Mouse (Mus musculus): Measurements from ENCODE around the gene Id1. TPM values are rescaled to one million over a fixed set of nuclear protein-coding genes. Genes with fewer than 3 reads are reported as not detected.

The Id1 gene
- polyA plus RNA-seq (2012; ENCODE audit: insufficient read depth, insufficient read length, missing spikeins), result 48.0 and 59.8 TPM in 2 replicates

- H3K27ac ChIP-seq (replicated peaks; ENCODE audit: low read depth, low read length), result peak within 1 kb of the TSS; percentile 99
- H3K4me1 ChIP-seq (ENCODE audit: control insufficient read depth, insufficient read depth, insufficient read length, low read length), result peaks cover 12% of the 10 kb centered on the region
- H3K4me3 ChIP-seq (ENCODE audit: insufficient read depth, low read depth, low read length), result peak within 1 kb of the TSS; percentile 82
These were observed at the start of gene Id1 for GRCm38 (mm10) chr2:152736090-152736601. Gene Id1, plus strand, starts transcription at chr2:152736251.

- peak overlapping the region; percentile 8; the same call in 1 of the 2 replicates for H3K4me3 ChIP-seq (ENCODE audit: insufficient read depth, low read depth, low read length)
- H3K4me1 ChIP-seq (ENCODE audit: control insufficient read depth, insufficient read depth, insufficient read length, low read length), result no peaks in the 10 kb centered on the region
- peak overlapping the region; percentile 35 for H3K27ac ChIP-seq (replicated peaks; ENCODE audit: low read depth, low read length)
These were observed 49.7 kb upstream of the Id1 start for GRCm38 (mm10) chr2:152686399-152686798.

- H3K4me3 ChIP-seq (ENCODE audit: insufficient read depth, low read depth, low read length), result peak within 1 kb of the TSS; percentile 72
- H3K4me1 ChIP-seq (ENCODE audit: control insufficient read depth, insufficient read depth, insufficient read length, low read length), result no peaks in the 10 kb centered on the region
- H3K27ac ChIP-seq (replicated peaks; ENCODE audit: low read depth, low read length), result peak within 1 kb of the TSS; percentile 76
These were observed 49.2 kb upstream of the Id1 start, which contains the start of gene Mcts2 for GRCm38 (mm10) chr2:152686806-152687267. Gene Mcts2, plus strand, starts transcription at chr2:152687035.

DNA sequence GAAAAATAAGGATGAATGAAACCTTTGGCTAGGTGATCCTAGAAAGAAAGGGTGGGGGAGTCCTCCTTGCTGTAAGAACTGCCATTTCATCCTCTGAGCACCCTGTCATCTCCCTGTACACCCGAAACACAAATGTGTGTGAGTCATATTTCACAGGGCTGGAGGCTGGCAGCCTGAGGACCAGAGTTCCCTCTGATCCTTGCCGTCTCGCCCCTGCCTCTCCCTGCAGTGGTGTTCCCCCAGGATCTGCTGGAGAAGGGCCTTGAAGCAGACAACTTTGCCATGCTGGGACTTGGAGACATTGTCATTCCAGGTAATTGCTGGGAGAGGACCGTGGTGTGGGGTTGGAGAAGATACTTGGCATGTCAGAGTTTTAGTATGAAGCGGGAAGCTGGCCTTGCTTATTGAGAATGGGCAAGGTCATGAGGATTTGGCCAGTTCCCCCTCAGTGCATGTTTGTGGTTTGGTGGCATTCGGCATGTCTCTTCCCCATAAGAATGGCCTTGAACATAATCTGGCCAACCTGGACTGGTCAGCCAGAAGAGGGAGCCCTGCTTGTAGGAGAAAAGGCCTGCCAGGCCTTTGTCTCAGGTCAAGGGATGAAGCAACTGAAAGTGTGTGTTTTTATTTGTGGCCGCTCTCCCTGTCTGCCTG, 44.4 kb upstream of the Id1 start:
- peaks cover 12% of the 10 kb centered on the region for H3K4me1 ChIP-seq (ENCODE audit: control insufficient read depth, insufficient read depth, insufficient read length, low read length)
- H3K27ac ChIP-seq (replicated peaks; ENCODE audit: low read depth, low read length), result peak overlapping the region; percentile 33
- H3K4me3 ChIP-seq (ENCODE audit: insufficient read depth, low read depth, low read length), result no peak overlapping the region

DNA sequence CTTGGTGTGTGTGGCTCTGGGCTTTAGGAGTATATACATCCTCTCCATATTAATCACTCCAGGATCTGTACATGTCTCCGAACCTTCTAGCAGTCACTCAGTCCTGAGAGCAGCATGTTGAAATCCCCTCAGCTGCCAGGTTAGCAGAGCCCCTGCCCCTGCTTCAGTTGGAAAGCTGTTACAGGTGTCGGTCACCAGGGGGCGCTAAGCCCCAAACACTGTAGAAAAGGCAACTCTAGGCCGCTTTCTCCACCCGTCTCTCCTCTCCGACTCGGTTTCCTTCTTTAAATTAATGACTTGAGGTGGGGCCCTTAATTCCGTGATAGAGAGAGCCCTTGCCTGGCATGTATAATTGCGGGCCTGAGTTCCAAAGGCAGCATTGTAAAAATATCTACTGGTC, 42.8 kb upstream of the Id1 start:
- Histone ChIP-seq H3K27ac (replicated peaks; ENCODE audit: low read depth, low read length) (peak overlapping the region; percentile 92), H3K4me1 (ENCODE audit: control insufficient read depth, insufficient read depth, insufficient read length, low read length) (peaks cover 12% of the 10 kb centered on the region), H3K4me3 (ENCODE audit: insufficient read depth, low read depth, low read length) (0 out of 2 replicates have a peak overlapping the region, but pooled peaks have one; percentile 9)

DNA sequence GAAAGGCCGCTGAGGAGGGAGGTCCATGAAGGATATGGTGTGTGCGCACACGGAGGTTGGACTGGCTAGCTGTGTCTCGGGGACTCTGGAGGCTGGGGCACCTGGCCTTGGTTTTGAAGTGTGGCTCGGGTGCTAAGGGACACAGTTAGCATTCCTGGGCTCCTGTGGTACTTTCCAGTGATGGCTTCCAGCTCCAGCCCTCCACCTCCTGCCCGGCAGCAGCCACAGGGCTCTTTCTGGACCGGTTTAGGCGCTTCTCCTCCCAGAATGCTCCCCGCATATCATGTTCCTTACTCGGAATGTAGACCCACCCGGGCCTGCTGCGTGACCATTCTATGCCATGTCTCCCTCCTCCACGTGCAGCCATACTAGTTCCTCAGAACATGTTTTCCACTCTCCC, 42.3 kb upstream of the Id1 start:
- Histone ChIP-seq H3K4me1 (ENCODE audit: control insufficient read depth, insufficient read depth, insufficient read length, low read length) (peaks cover 12% of the 10 kb centered on the region), H3K27ac (replicated peaks; ENCODE audit: low read depth, low read length) (peak overlapping the region; percentile 92), H3K4me3 (ENCODE audit: insufficient read depth, low read depth, low read length) (0 out of 2 replicates have a peak overlapping the region, but pooled peaks have one; percentile 9)

- Histone ChIP-seq H3K4me1 (ENCODE audit: control insufficient read depth, insufficient read depth, insufficient read length, low read length) (peaks cover 12% of the 10 kb centered on the region), H3K27ac (replicated peaks; ENCODE audit: low read depth, low read length) (peak overlapping the region; percentile 92), H3K4me3 (ENCODE audit: insufficient read depth, low read depth, low read length) (no peak overlapping the region)
These were observed 41.3 kb upstream of the Id1 start for GRCm38 (mm10) chr2:152694708-152695107.

- Histone ChIP-seq H3K4me3 (ENCODE audit: insufficient read depth, low read depth, low read length) (no peak overlapping the region), H3K27ac (replicated peaks; ENCODE audit: low read depth, low read length) (peak overlapping the region; percentile 90), H3K4me1 (ENCODE audit: control insufficient read depth, insufficient read depth, insufficient read length, low read length) (peaks cover 12% of the 10 kb centered on the region)
These were observed 40.0 kb upstream of the Id1 start for GRCm38 (mm10) chr2:152696016-152696415.

DNA sequence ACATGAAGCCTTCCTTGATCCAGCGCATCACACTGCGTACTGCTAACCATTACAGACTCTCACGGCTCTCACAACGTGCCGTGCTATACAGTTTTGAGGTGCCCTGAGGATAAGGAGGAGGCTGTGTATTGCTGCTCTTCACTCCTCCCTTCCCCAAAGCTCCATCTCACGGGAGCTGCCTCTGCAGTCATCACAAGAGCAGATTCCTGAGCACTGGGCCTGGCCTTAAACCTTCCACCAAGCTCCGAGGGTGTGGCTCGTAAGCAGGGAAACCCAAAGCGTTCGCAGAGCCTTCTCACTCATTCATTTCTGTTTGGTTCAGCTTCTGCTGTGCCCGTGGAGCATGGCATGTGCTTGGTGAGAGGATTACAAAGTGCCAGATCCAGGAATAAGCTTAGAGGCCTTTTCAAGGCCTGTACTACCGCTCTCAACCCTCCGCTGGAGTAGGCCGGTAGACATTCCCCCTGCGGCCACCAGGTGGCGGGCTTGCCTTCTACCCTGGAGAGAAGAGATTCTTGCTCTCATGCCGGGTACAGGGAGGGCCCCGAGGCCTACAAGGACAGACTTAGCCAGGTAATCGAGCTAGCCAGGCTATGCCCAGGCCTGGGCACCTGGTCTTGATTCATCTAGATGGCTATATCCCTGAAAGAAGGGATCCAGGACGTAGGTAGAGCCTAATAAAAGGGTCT, 39.4 kb upstream of the Id1 start:
- H3K4me3 ChIP-seq (ENCODE audit: insufficient read depth, low read depth, low read length), result no peak overlapping the region; the same call in 1 of the 2 replicates
- peak overlapping the region; percentile 90 for H3K27ac ChIP-seq (replicated peaks; ENCODE audit: low read depth, low read length)
- H3K4me1 ChIP-seq (ENCODE audit: control insufficient read depth, insufficient read depth, insufficient read length, low read length), result peaks cover 12% of the 10 kb centered on the region

GRCm38 (mm10) chr2:152700138-152700537, 35.9 kb upstream of the Id1 start:
- peaks cover 4% of the 10 kb centered on the region; the same call in 1 of the 2 replicates for H3K4me1 ChIP-seq (ENCODE audit: control insufficient read depth, insufficient read depth, insufficient read length, low read length)
- no peak overlapping the region for H3K27ac ChIP-seq (replicated peaks; ENCODE audit: low read depth, low read length)
- H3K4me3 ChIP-seq (ENCODE audit: insufficient read depth, low read depth, low read length), result no peak overlapping the region

DNA sequence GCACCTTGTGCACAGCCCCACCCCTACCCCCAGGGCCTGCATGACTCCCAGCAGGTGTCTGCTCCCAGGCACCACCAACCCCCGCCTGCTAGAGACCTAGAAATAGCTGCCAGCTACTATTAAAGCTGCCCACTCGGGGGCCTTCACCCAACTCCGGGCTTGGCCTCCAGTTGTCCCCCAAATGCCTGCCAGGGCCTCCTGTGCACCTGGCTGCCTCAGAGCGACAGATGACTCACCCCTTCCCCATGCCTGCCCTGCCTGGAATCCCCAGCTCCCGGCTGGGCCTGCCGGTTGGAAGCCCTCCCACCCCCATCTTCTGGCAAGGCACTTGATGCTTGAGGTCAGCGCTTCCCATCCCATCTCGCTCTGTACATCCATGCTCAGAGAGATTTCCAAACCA, 35.3 kb upstream of the Id1 start:
- no peak overlapping the region for H3K4me3 ChIP-seq (ENCODE audit: insufficient read depth, low read depth, low read length)
- H3K27ac ChIP-seq (replicated peaks; ENCODE audit: low read depth, low read length), result no peak overlapping the region
- H3K4me1 ChIP-seq (ENCODE audit: control insufficient read depth, insufficient read depth, insufficient read length, low read length), result peaks cover 8% of the 10 kb centered on the region; the same call in 1 of the 2 replicates

- Histone ChIP-seq H3K4me3 (ENCODE audit: insufficient read depth, low read depth, low read length) (no peak overlapping the region), H3K4me1 (ENCODE audit: control insufficient read depth, insufficient read depth, insufficient read length, low read length) (peaks cover 24% of the 10 kb centered on the region), H3K27ac (replicated peaks; ENCODE audit: low read depth, low read length) (no peak overlapping the region)
These were observed 32.3 kb upstream of the Id1 start for GRCm38 (mm10) chr2:152703596-152704255.

DNA sequence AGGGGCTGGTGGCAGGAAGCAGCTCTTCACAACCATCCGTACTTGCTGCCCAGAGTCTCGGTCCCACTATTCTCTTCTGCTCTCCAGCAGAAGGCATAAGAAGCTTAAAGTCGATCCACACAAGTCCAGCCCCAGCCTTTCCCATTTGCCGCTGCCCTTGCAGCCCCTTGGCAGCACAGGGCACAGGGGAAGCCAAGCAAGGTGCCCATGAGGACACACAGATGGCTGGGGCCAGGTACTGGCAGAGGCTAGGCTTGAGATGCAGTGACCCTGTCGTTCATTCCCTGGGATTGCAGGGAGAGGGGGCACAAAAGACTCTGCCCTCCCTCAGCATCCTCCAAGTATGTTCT, 31.8 kb upstream of the Id1 start:
- H3K27ac ChIP-seq (replicated peaks; ENCODE audit: low read depth, low read length), result no peak overlapping the region
- H3K4me3 ChIP-seq (ENCODE audit: insufficient read depth, low read depth, low read length), result no peak overlapping the region
- H3K4me1 ChIP-seq (ENCODE audit: control insufficient read depth, insufficient read depth, insufficient read length, low read length), result peaks cover 28% of the 10 kb centered on the region

- H3K4me1 ChIP-seq (ENCODE audit: control insufficient read depth, insufficient read depth, insufficient read length, low read length), result peaks cover 30% of the 10 kb centered on the region
- H3K4me3 ChIP-seq (ENCODE audit: insufficient read depth, low read depth, low read length), result no peak overlapping the region
- peak overlapping the region; percentile 99 for H3K27ac ChIP-seq (replicated peaks; ENCODE audit: low read depth, low read length)
These were observed 31.2 kb upstream of the Id1 start for GRCm38 (mm10) chr2:152704811-152705370.

All from brown adipose tissue, adult 24 weeks (tissue).